Mouse (Mus musculus) skeletal muscle tissue, adult 2 months (tissue): ENCODE data around the gene Adora3.
"Not testable (repeated sequence)": the region's sequence is repeated elsewhere in the genome, so short reads cannot be mapped to it uniquely, and the experiment has no call there.

ENCODE experiments used
- DNase-seq: peaks from one replicate; pipeline ENCODE4 v3.0.0-alpha.2; 2012; ENCODE audit warnings: low read depth, low spot score

Gene Adora3

GRCm38 (mm10) chr3:105900266-105900665 is 29.6 kb downstream of the Adora3 start:
- no peak for DNase-seq

DNA sequence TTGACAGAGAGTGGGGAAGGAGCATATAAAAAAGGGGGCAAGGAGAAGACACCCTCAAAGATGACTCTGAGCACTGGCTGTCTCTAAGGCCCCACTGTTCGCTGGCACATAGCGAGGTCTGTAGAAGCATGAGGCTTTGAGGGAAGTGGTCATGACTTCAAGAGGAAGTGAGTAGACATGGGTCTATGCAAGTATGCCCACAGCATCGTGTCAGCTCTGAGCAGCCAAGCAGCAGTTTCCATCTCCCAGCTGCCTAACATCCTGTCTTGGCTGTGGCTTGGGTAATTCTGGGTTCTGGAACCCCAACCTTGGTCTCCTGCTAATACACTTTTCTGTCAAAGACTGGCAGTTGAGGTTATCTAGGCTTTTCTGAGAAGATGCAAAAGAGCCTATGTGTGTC is 30.1 kb downstream of the Adora3 start:
- peak; percentile 27 for DNase-seq

GRCm38 (mm10) chr3:105901468-105901867 is 30.8 kb downstream of the Adora3 start:
- no peak for DNase-seq

- no peak for DNase-seq
Measured at GRCm38 (mm10) chr3:105904213-105904612, 33.6 kb downstream of the Adora3 start.

DNA sequence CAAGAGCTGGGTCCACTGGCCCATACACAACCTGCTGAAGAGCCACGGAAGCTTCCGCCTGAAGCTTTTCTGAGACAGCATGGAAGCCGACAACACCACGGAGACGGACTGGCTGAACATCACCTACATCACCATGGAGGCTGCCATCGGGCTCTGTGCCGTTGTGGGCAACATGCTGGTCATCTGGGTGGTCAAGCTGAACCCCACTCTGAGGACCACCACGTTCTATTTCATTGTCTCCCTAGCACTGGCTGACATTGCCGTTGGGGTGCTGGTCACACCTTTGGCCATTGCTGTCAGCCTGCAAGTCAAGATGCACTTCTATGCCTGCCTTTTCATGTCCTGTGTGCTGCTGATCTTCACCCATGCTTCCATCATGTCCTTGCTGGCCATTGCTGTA is 34.1 kb downstream of the Adora3 start:
- no peak for DNase-seq

DNA sequence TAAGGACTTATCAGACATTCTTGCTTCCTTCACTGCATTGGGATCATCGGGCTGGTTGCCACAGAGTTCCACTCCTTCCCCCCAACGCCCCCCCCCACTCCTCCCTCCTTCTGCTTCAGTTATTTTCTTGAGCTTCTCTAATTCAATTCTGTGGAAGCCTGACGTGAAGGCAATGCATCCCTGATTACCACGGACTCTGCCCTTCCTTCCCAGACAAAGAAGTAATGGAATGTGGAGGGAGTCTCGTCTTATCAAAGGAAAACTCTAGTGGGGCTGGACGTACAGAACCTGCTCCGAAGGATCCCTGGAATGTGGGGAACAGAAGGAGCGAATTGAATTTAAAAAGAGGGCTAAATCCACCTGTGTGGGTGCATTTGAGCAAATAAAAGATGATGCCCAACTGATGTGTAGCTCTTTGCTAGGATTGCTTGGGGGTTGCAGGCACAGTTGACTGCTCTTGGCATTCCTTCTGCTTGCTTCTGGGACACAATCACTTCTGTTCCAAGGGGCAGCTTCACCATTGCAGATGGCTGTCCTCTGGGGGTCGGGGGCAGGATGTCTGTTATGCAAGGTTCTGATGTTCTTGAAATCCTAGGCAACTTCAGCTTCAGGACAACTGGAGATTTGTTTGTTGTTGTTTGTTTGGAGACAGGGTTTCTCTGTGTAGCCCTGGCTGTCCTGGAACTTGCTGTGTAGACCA is 37.4 kb downstream of the Adora3 start:
- no peak for DNase-seq

DNA sequence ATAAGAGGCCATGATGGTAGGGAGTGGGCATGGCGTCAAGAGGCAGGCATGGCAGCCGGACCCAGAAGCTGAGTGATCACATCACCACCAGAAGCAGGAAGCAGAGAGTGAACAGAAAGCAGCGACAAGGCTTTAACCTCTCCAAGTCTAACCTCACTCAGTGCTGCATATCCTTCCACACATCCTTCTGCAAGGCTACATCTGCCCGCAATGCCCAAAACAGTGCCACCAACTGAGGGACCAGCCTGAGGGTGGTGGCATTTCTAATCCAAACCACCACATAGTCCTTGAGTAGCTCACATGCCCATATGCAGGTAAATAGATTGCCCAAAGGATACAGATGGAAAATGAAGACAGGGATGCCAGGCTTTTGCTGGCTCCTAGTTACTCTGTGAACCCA is 38.3 kb downstream of the Adora3 start:
- DNase-seq = no peak

- DNase-seq = no peak
Measured at GRCm38 (mm10) chr3:105910519-105911190, 40.0 kb downstream of the Adora3 start.

DNA sequence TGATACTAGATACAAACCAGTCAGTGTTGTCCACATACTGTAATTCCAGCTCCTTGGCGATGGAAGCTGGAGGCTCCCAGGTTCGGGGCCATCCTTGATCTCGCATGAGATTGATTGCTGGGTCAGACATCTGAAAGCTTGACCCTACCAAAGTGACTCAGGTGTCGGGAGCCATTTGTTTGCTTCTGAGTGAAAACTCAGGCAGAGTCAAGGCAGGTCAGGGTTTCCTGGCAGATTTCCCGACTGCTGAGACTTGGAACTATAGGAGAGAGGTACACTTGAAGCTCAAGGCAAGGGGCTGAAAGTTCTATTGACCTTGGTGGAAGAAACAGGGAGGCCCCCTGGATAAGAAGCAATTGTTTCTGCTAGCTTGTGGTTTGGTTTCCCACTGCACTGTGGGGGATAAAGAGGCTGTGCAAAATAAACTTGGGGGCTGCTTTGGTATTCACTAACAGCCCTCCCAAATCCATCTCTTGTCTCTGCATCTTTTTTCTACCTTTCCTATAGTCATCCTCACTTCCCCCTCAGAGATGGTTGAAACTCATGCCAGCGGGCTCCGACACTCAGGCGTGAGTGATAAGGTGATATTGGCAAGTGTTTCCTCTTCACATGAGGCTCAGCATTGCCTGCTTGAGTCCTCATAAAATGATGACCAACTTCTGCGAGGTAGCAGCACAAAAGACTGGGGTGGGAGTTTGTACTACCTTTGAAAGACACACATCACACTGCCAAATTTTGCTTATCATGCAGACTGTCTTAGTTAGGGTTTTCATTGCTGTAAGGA is 41.6 kb downstream of the Adora3 start:
- no peak for DNase-seq

DNA sequence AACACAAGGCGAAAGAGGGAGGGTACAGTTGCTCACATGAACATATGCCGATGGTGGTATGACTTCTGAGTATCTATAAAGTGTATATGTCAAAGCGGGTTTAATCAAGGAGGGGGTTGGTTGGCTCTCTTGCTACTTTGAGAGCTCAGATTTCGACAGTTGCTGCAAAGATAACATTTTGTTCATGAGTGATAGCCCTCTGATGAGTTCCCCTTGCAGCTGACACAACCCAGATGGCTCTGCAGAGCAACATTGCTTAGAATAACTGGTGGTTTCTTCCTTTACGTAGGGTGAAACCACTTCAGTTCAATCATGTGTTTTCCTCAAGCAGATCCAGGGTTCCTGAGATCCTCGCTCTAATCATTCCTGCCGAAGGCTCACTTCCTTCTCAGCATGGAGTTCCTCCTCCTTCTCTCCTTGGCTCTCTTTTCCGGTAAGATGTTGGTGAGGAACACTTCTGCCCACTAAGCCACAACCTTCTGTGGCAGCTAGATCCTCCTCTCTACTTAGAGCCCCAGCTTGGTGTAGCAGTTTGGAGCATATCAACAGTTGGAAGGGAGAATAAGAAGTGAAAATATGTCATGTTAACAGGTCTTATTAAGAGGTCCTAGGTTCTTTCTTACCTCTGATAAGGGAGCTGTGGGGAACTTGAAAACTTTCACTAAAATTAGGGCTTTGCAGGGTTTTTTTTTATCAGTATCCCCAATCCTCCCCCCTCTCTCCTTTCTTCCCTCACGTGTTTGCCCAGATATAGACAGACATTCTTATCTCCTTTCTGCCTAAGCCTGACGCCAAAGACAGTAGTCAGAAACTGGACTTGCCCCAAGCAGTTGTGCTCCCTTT is 43.4 kb downstream of the Adora3 start:
- no peak for DNase-seq

DNA sequence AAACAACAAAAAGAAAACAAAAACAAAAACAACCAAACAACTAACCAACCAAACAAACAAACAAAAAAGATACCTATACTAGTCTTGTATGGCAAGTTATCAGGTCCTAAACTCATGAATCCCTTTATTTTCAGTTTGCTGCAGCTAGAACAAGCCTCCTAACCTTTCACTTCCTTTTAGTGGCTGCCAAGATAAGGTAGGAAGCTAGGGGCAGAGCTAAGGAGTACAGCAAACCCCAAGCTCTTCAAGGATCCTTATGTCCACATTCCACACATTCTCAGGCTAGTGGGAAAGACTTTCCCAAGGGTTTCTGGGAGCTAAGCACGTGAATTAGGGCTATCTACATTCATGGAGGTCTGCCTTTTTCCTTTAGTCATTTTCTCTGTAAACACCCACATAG is 44.6 kb downstream of the Adora3 start:
- no peak for DNase-seq

- not testable (repeated sequence) for DNase-seq
Measured at GRCm38 (mm10) chr3:105916455-105916854, 45.8 kb downstream of the Adora3 start.

- no peak for DNase-seq
Measured at GRCm38 (mm10) chr3:105917656-105918354, 47.1 kb downstream of the Adora3 start.

GRCm38 (mm10) chr3:105918355-105918745 is 47.7 kb downstream of the Adora3 start:
- no peak for DNase-seq

DNA sequence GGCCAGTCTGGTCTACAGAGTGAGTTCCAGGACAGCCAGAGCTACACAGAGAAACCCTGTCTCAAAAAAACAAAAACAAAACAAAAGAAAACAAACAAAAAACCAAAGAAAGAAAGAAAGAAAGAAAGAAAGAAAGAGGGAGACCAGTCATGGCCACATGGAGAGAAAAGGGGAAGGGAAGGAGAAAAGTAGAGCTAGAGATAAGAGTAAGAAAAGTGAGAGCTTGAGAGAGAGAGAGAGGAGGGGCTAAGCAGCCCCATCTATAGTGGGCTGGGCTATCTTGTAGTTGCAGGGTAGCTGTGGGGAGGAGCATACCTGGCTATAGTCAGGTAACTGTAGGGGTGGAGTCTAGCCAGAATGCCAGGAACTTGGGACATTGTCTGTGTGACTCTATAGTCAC is 50.1 kb downstream of the Adora3 start:
- not testable (repeated sequence) for DNase-seq

- no peak for DNase-seq
Measured at GRCm38 (mm10) chr3:105921959-105922358, 51.3 kb downstream of the Adora3 start.

- DNase-seq = no peak
Measured at GRCm38 (mm10) chr3:105924616-105925015, 54.0 kb downstream of the Adora3 start.

GRCm38 (mm10) chr3:105927561-105928194 is 57.0 kb downstream of the Adora3 start:
- no peak for DNase-seq

DNA sequence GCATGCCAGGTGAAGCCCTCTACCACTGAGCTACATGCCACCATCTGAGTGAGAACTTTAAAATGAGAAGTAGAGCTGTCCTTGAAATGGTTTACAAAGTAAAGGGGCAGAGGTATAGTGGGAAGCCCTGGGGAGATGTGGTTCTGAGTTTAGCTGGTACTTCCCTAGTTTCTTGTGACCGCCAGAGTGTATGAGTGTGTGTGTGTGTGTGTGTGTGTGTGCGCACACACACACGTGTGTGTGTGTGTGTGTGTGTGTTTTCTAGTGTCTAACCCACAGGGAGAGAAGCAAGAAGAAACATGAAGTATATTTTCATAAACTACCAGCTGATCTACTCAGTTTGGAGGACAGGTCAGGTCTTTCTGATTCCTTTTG is 57.5 kb downstream of the Adora3 start:
- DNase-seq = no peak

- DNase-seq = no peak
Measured at GRCm38 (mm10) chr3:105928781-105929180, 58.1 kb downstream of the Adora3 start.

DNA sequence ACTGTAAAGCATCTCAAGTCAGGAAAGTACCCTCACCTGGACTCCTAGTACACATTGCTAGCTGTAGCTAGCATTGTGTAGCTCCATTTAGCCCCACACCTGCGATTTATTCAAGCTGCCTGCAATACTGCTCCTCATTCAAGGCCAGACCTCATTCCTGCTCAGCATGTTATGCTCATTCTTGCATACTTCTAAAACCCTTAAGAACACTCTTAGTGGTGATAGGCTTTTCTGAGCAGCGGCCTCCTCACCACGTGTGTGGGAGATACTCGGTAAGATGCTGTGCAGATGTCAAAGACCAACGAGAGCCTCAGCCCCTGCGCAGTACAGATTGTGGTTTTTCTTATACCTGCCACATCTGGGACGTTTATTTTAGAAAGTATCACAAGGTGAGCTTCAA is 59.2 kb downstream of the Adora3 start:
- no peak for DNase-seq
